Mouse (Mus musculus) embryonic facial prominence, embryonic 10.5 days (tissue): ENCODE measurements around the gene Rgs11. TPM values are rescaled to one million over a fixed set of nuclear protein-coding genes. Genes with fewer than 3 reads are reported as not detected.

Experiments used
- polyA plus RNA-seq: library from polyadenylated mRNA; unstranded; fragments of >200 nt; fragmentation: Nextera tagmentation; extraction: Ambion mirVana; gene quantifications from 2 replicates; pipeline ENCODE4 v1.2.1, GENCODE M21; 2016

Gene Rgs11
- polyA plus RNA-seq, 1 experiment from 2014 or later, result 4.7 TPM

Other genes starting within 250 kb of the Rgs11 start
- 34.3 and 40.1 TPM in 2 replicates for gene Capn15, start 217.2 kb upstream of the Rgs11 start, polyA plus RNA-seq
- 24.5 and 25.3 TPM in 2 replicates for gene Rab11fip3, start 133.4 kb upstream of the Rgs11 start, polyA plus RNA-seq
- gene Decr2, start 112.6 kb upstream of the Rgs11 start, polyA plus RNA-seq, result 29.1 and 30.1 TPM in 2 replicates
- 145 and 159 TPM in 2 replicates for gene Nme4, start 107.3 kb upstream of the Rgs11 start, polyA plus RNA-seq
- 1.2 TPM in 2 replicates for gene Tmem8, start 89.7 kb upstream of the Rgs11 start, polyA plus RNA-seq
- gene Mrpl28, start 79.5 kb upstream of the Rgs11 start, polyA plus RNA-seq, result 289 and 299 TPM in 2 replicates
- 9.5 and 12.4 TPM in 2 replicates for gene Axin1, start 64.3 kb upstream of the Rgs11 start, polyA plus RNA-seq
- gene Pdia2, start 3.9 kb upstream of the Rgs11 start, polyA plus RNA-seq, result 0.31 and 1.1 TPM in 2 replicates
- 8.5 and 13.4 TPM in 2 replicates for gene Arhgdig, start 4.8 kb downstream of the Rgs11 start, polyA plus RNA-seq
- gene Fam234a, start 41.3 kb downstream of the Rgs11 start, polyA plus RNA-seq, result 26.8 and 27.6 TPM in 2 replicates
- gene Luc7l, start 49.9 kb downstream of the Rgs11 start, polyA plus RNA-seq, result 135 and 138 TPM in 2 replicates
- gene Neurl1b, start 211.9 kb downstream of the Rgs11 start, polyA plus RNA-seq, result 0.16 TPM in 2 replicates